Mouse (Mus musculus): ENCODE measurements at regions not wholly inside any gene's neighbourhood (a gene's known extent, or its start where the extent isn't known, plus 50 kb on each side); places are given as distances from the start of the nearest gene placed in this dataset.
A peak's percentile ranks its signal among the peaks of the same experiment; 100 is the strongest.

DNA sequence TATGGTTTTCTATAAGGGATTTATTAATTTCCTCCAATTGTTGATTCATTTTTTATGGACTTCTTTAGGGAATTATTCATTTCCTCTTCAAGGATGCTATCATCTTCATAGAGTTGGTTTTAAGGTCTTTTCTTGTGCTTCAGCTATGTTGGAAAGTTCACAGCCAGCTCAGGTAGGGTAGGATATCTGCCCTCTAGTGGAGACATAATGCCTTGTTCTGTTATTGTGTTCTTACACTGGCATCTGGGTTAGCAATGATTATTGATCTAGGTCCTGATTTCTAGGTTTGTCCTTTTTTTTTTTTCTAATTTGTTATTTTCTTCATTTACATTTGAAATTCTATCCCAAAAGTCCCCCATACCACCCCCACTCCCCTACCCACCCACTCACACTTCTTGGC, 135.8 kb upstream of the Nckap5 start:
- no peaks in the 10 kb centered on the region for H3K9me3 ChIP-seq (replicated peaks; ENCODE audit: control insufficient read depth, low read length)
- no peaks in the 10 kb centered on the region for H3K27me3 ChIP-seq (ENCODE audit: control insufficient read depth, insufficient read depth, low read length)
- no peak overlapping the region for H3K27ac ChIP-seq (replicated peaks; ENCODE audit: low read depth, low read length)
- DNase-seq (ENCODE audit: low spot score) (peak; percentile 35), ATAC-seq (replicated peaks; ENCODE audit: insufficient number of reproducible peaks, low FRiP score, low TSS enrichment, low read depth) (no peak)
- no peak overlapping the region for H3K4me3 ChIP-seq (ENCODE audit: low read depth, low read length)
- H3K9ac ChIP-seq (replicated peaks; ENCODE audit: low read length) = no peak overlapping the region
- no peaks in the 10 kb centered on the region for H3K4me1 ChIP-seq (ENCODE audit: control insufficient read depth, insufficient read depth, low read length)
- no peaks in the 10 kb centered on the region for H3K36me3 ChIP-seq (replicated peaks; ENCODE audit: control insufficient read depth, insufficient read depth, low read depth, low read length)
- H3K4me2 ChIP-seq (ENCODE audit: low read depth, low read length) = no peak overlapping the region

DNA sequence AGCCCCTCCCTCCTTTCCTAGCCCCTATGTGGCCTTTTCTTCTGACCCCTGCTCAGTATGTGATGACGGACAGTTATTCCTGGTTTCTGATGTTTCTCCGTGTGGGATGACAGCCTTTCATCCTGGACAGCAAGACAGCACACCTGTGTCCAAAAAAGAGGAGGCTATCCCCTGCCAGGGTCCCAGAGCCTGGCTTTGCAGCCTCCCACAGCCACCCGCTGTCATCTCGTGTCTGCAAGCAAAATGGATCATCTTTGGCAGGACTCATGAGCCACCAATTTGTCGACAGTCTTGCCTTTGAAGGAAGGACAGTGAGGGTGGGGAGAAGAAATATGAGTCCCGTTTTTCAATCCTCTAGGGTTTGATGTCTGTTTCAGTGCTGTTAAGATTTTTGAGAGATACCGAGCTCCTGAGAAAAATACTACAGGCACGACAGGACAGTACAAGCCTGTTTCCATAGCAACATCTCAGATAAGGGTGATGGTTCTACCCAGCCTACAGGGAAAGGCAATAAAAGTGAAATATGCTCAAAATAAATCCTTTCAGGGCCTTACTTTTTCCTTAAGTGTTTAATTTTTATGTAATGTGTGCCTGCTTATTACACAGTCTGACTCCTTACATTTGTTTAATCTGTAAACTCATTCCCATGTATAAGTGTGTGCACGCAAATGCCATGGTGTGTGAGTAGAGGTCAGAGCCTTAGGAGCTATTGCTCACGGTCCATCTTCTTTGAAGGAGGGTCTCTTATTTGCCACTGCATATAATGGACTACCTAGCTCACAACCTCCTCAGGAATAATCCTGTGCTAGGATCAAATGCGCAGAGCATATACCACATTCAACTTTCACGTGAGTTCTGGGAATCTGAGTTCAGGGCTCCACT, 125.5 kb upstream of the Nckap5 start:
- H3K36me3 ChIP-seq (replicated peaks; ENCODE audit: control insufficient read depth, insufficient read depth, low read depth, low read length) = no peaks in the 10 kb centered on the region
- no peaks in the 10 kb centered on the region for H3K4me1 ChIP-seq (ENCODE audit: control insufficient read depth, insufficient read depth, low read length)
- no peak overlapping the region for H3K4me2 ChIP-seq (ENCODE audit: low read depth, low read length)
- H3K4me3 ChIP-seq (ENCODE audit: low read depth, low read length) = no peak overlapping the region
- H3K9me3 ChIP-seq (replicated peaks; ENCODE audit: control insufficient read depth, low read length) = no peaks in the 10 kb centered on the region
- no peak overlapping the region for H3K27ac ChIP-seq (replicated peaks; ENCODE audit: low read depth, low read length)
- DNase-seq (ENCODE audit: low spot score) (no peak), ATAC-seq (replicated peaks; ENCODE audit: insufficient number of reproducible peaks, low FRiP score, low TSS enrichment, low read depth) (no peak)
- no peaks in the 10 kb centered on the region for H3K27me3 ChIP-seq (ENCODE audit: control insufficient read depth, insufficient read depth, low read length)
- WGBS = 84% methylated on average over 12 of the region's 12 CpGs
- H3K9ac ChIP-seq (replicated peaks; ENCODE audit: low read length) = no peak overlapping the region

DNA sequence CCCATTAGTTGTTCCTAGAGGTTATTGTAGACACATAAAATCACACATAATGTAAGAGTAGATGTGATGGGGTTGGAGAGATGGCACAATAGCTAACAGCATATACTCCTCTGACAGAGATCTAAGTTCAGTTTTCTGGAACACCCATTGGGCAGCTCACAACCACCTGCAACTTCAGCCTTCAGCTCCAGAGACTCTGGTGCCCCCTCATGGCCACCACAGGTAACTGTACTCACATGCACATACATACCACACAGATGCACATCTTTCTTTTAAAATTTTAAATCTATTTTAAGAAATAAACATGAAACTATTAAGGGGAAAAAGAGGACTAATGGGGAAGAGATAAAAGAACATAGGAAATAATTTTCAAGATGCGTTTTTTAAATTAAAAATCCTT, 117.3 kb upstream of the Nckap5 start:
- H3K36me3 ChIP-seq (replicated peaks; ENCODE audit: control insufficient read depth, insufficient read depth, low read depth, low read length) = no peaks in the 10 kb centered on the region
- no peaks in the 10 kb centered on the region for H3K27me3 ChIP-seq (ENCODE audit: control insufficient read depth, insufficient read depth, low read length)
- H3K9ac ChIP-seq (replicated peaks; ENCODE audit: low read length) = no peak overlapping the region
- H3K4me2 ChIP-seq (ENCODE audit: low read depth, low read length) = no peak overlapping the region
- no peak for DNase-seq (ENCODE audit: low spot score)
- no peaks in the 10 kb centered on the region for H3K9me3 ChIP-seq (replicated peaks; ENCODE audit: control insufficient read depth, low read length)
- no peaks in the 10 kb centered on the region for H3K4me1 ChIP-seq (ENCODE audit: control insufficient read depth, insufficient read depth, low read length)
- H3K27ac ChIP-seq (replicated peaks; ENCODE audit: low read depth, low read length) = no peak overlapping the region
- ATAC-seq (replicated peaks; ENCODE audit: insufficient number of reproducible peaks, low FRiP score, low TSS enrichment, low read depth) = no peak
- H3K4me3 ChIP-seq (ENCODE audit: low read depth, low read length) = no peak overlapping the region
- WGBS = 91% methylated on average over 1 of the region's 1 CpGs

DNA sequence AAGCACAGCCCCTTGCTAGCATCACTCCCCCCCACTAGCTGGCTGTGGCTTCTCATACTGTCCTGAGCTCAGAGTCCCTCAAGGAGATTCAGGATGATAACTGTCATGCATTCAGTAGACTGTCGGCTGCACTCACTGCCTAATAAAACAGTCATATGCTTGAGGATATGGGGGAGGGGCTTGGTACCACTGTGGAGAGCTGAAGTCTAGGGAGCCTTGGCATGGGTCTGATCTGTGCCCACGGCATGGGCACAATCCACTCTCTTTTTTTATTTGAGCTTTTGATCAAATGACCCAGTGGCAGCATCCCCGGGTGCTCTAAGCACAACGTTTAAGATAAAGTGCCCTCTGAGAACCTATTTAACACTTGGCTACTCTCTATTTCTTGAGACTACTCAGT, 102.1 kb upstream of the Nckap5 start:
- Histone ChIP-seq H3K4me2 (ENCODE audit: low read depth, low read length) (no peak overlapping the region), H3K9me3 (replicated peaks; ENCODE audit: control insufficient read depth, low read length) (no peaks in the 10 kb centered on the region), H3K4me1 (ENCODE audit: control insufficient read depth, insufficient read depth, low read length) (no peaks in the 10 kb centered on the region), H3K27ac (replicated peaks; ENCODE audit: low read depth, low read length) (no peak overlapping the region), H3K4me3 (ENCODE audit: low read depth, low read length) (no peak overlapping the region), H3K36me3 (replicated peaks; ENCODE audit: control insufficient read depth, insufficient read depth, low read depth, low read length) (no peaks in the 10 kb centered on the region), H3K9ac (replicated peaks; ENCODE audit: low read length) (no peak overlapping the region), H3K27me3 (ENCODE audit: control insufficient read depth, insufficient read depth, low read length) (no peaks in the 10 kb centered on the region)
- DNase-seq (ENCODE audit: low spot score) (no peak), ATAC-seq (replicated peaks; ENCODE audit: insufficient number of reproducible peaks, low FRiP score, low TSS enrichment, low read depth) (no peak)
- 49% methylated on average over 4 of the region's 4 CpGs for WGBS

DNA sequence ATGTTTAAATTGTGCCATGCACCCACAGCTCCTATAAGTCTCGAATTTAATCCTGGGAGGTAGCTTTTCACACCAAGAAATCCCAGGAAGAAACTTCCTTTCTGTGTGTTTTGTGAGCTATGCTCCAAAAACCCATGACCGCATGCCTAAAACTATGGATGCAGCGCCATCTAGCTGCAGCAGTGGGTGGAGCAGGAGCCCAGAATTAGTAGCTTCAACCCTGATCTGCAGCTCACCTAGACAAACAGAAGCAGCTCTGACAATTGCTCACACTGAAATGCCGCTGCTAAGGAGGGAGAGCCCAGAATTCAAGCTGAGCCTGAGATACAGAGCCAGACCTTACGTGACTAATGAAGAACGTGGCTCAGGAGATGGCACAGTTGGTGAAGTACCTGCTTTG, 101.2 kb upstream of the Nckap5 start:
- Histone ChIP-seq H3K4me1 (ENCODE audit: control insufficient read depth, insufficient read depth, low read length) (no peaks in the 10 kb centered on the region), H3K4me2 (ENCODE audit: low read depth, low read length) (no peak overlapping the region), H3K27me3 (ENCODE audit: control insufficient read depth, insufficient read depth, low read length) (no peaks in the 10 kb centered on the region), H3K36me3 (replicated peaks; ENCODE audit: control insufficient read depth, insufficient read depth, low read depth, low read length) (no peaks in the 10 kb centered on the region), H3K4me3 (ENCODE audit: low read depth, low read length) (no peak overlapping the region), H3K27ac (replicated peaks; ENCODE audit: low read depth, low read length) (no peak overlapping the region), H3K9me3 (replicated peaks; ENCODE audit: control insufficient read depth, low read length) (no peaks in the 10 kb centered on the region), H3K9ac (replicated peaks; ENCODE audit: low read length) (no peak overlapping the region)
- peak; percentile 91 for DNase-seq (ENCODE audit: low spot score)
- WGBS = 5% methylated on average over 6 of the region's 6 CpGs
- no peak for ATAC-seq (replicated peaks; ENCODE audit: insufficient number of reproducible peaks, low FRiP score, low TSS enrichment, low read depth)

DNA sequence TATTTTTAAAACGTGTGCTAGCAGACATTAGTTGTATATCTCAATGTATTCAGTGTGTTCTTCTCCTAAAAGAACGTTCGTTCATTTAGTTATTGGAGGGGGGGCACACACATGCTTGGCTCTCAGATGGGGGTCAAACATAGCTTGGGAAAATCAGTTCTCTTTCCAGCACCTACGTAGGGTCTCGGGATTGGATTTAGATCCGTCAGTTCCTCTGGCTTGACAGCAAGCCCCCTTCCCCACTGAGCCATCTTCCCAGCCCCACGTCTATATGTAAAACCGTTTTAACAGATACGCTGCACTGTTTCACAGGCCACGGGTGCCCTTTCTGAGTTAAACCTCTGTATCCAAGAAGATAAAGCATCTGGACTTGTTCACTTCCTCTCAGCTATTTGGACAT, 100.5 kb upstream of the Nckap5 start:
- H3K9me3 ChIP-seq (replicated peaks; ENCODE audit: control insufficient read depth, low read length) = no peaks in the 10 kb centered on the region
- H3K9ac ChIP-seq (replicated peaks; ENCODE audit: low read length) = no peak overlapping the region
- H3K4me1 ChIP-seq (ENCODE audit: control insufficient read depth, insufficient read depth, low read length) = no peaks in the 10 kb centered on the region
- H3K4me2 ChIP-seq (ENCODE audit: low read depth, low read length) = no peak overlapping the region
- H3K36me3 ChIP-seq (replicated peaks; ENCODE audit: control insufficient read depth, insufficient read depth, low read depth, low read length) = no peaks in the 10 kb centered on the region
- ATAC-seq (replicated peaks; ENCODE audit: insufficient number of reproducible peaks, low FRiP score, low TSS enrichment, low read depth) = no peak
- H3K27ac ChIP-seq (replicated peaks; ENCODE audit: low read depth, low read length) = no peak overlapping the region
- no peak overlapping the region for H3K4me3 ChIP-seq (ENCODE audit: low read depth, low read length)
- no peaks in the 10 kb centered on the region for H3K27me3 ChIP-seq (ENCODE audit: control insufficient read depth, insufficient read depth, low read length)
- 79% methylated on average over 10 of the region's 10 CpGs for WGBS
- no peak for DNase-seq (ENCODE audit: low spot score)

DNA sequence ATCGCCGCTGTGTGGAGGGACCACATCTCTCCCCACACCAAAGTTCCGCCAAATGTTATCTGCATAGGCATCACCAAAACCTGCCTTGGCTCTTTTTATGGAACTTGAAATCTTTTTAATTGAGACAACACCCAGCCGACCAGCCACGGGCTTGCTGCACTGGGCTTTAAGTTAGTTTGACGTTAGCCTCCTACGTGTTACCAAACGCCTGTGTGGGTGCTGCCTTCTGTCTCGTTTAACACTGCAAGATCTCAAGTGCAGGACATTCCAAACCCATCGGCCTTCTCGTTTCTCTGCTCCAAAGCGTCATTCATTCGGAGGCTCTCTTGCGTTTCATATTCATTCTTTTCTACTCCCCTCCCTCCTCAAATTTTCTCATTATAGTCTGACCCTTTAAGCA, 100.0 kb upstream of the Nckap5 start:
- H3K4me2 ChIP-seq (ENCODE audit: low read depth, low read length) = no peak overlapping the region
- ATAC-seq (replicated peaks; ENCODE audit: insufficient number of reproducible peaks, low FRiP score, low TSS enrichment, low read depth) (no peak), DNase-seq (ENCODE audit: low spot score) (no peak)
- no peaks in the 10 kb centered on the region for H3K36me3 ChIP-seq (replicated peaks; ENCODE audit: control insufficient read depth, insufficient read depth, low read depth, low read length)
- no peak overlapping the region for H3K27ac ChIP-seq (replicated peaks; ENCODE audit: low read depth, low read length)
- no peaks in the 10 kb centered on the region for H3K9me3 ChIP-seq (replicated peaks; ENCODE audit: control insufficient read depth, low read length)
- H3K4me1 ChIP-seq (ENCODE audit: control insufficient read depth, insufficient read depth, low read length) = no peaks in the 10 kb centered on the region
- 85% methylated on average over 14 of the region's 14 CpGs for WGBS
- no peak overlapping the region for H3K9ac ChIP-seq (replicated peaks; ENCODE audit: low read length)
- H3K4me3 ChIP-seq (ENCODE audit: low read depth, low read length) = no peak overlapping the region
- no peaks in the 10 kb centered on the region for H3K27me3 ChIP-seq (ENCODE audit: control insufficient read depth, insufficient read depth, low read length)

DNA sequence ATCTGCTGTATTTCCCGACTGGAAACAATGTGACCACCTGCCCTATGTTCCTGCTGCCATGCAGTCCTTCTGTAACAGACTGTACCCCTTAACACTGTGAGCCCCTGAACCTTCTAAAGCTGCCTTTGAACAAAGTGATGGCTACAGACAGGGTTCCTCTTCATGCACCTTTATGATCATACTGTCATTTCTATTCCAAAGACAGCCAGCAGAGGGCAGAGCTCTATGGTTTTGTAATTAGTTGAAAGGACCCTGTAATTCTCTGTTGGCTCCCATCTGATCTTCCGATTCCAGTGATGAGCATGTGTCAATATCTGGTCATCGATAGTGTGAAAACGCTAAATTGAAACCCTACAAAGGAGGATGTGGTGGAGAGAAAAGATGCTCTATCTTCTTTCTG, 99.1 kb upstream of the Nckap5 start:
- Histone ChIP-seq H3K4me2 (ENCODE audit: low read depth, low read length) (no peak overlapping the region), H3K36me3 (replicated peaks; ENCODE audit: control insufficient read depth, insufficient read depth, low read depth, low read length) (no peaks in the 10 kb centered on the region), H3K27me3 (ENCODE audit: control insufficient read depth, insufficient read depth, low read length) (no peaks in the 10 kb centered on the region), H3K27ac (replicated peaks; ENCODE audit: low read depth, low read length) (no peak overlapping the region), H3K9me3 (replicated peaks; ENCODE audit: control insufficient read depth, low read length) (no peaks in the 10 kb centered on the region), H3K9ac (replicated peaks; ENCODE audit: low read length) (no peak overlapping the region), H3K4me3 (ENCODE audit: low read depth, low read length) (no peak overlapping the region), H3K4me1 (ENCODE audit: control insufficient read depth, insufficient read depth, low read length) (no peaks in the 10 kb centered on the region)
- DNase-seq (ENCODE audit: low spot score) (peak; percentile 69), ATAC-seq (replicated peaks; ENCODE audit: insufficient number of reproducible peaks, low FRiP score, low TSS enrichment, low read depth) (no peak)
- WGBS = 68% methylated on average over 4 of the region's 4 CpGs

All from embryonic facial prominence, embryonic 11.5 days (tissue).